Mouse (Mus musculus) ES-Bruce4 (cell line): Measurements from ENCODE around the gene Inha.

ENCODE experiments used
- CTCF ChIP-seq: IDR thresholded peaks from one replicate; pipeline ENCODE4 v1.8.1; 2011; ENCODE audit warnings: low read depth, low read length
- EP300 ChIP-seq: IDR thresholded peaks from 2 replicates; pipeline ENCODE4 v1.6.1; 2011; ENCODE audit warnings: low read depth, low read length; ENCODE audit not compliant: insufficient read depth
- POLR2A ChIP-seq: IDR thresholded peaks from one replicate; pipeline ENCODE4 v1.8.1; 2011; ENCODE audit warnings: low read length; ENCODE audit not compliant: insufficient read depth

DNA sequence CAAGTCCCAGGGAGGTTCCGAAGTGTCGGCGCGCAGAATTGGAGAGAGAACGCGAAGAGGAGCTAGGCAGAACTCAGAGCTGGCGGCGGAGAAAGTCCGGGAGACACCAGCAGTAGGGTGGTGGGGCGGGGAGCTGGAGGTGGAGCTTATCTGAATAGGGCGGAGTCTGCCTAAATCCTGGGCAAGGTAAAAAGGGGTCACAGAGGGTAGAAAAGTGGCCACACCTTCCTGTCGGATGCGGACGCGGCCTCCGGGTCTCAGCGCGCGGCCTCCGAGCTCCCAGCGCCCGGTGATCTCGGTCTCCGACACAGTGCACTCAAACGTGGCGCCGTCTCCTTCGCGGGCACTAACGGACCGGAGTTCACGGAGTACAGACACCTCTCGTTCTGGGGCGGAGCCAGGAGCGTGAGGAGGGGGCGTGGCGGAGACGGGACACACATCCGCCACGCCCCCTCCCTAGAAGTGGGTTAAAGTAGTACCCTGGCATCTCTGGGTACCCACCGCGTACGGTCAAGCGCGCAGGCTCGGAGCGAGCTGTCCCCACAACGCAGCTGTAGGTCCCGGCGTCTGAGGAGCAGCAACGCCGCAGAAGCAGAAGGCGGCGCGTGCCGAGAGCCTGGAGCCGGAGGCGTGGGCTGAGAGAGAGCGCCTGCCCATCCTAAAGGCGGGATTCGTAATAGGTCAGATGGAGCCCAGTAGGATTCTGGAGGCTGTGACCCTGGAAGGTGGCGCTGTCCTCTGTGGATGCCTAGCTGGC, 19.3 kb upstream of the Inha start:
- TF ChIP-seq CTCF (peak; percentile 16), POLR2A (no peak), EP300 (no peak)
